8 mouse cellular contexts compared by ENCODE assay signal in genomic region chr6:8274387-8275054, GRCm38 (mm10). TPM values are rescaled to one million over a fixed set of nuclear protein-coding genes. Genes with fewer than 3 reads are reported as not detected.
DNase-seq lines count a peak whose midpoint lies in the region; ATAC-seq and TF ChIP-seq lines count a peak whose summit lies in the region.

No protein-coding gene starts in this region.

- peak; percentile 30 to 55 for DNase-seq in heart, adult 2 months
- DNase-seq in heart, postnatal 25 days (ENCODE audit: low spot score), result no peak
- peak; percentile 70 for DNase-seq in MEL (ENCODE audit: low read depth, low spot score)
- peak; percentile 38 to 54 for DNase-seq in cerebellum, adult 2 months
- DNase-seq in forelimb bud, embryonic 11.5 days (ENCODE audit: low read depth, low spot score), result peak; percentile 46
- DNase-seq in kidney, postnatal 25 days, result peak; percentile 58 to 67
- peak; percentile 30 for DNase-seq in spleen, adult 12 weeks (ENCODE audit: low spot score)

- no peak overlapping the region; the same call in 1 of the 2 replicates for H3K27ac ChIP-seq in heart, adult 2 months
- no peak overlapping the region for H3K27ac ChIP-seq in MEL (ENCODE audit: control insufficient read depth, low read depth, low read length)
- no peak overlapping the region for H3K27ac ChIP-seq in cerebellum, adult 2 months (ENCODE audit: insufficient read depth, low read length)

- peaks cover 1% of the 10 kb centered on the region; the same call in 1 of the 2 replicates for H3K4me1 ChIP-seq in heart, adult 2 months (ENCODE audit: control insufficient read depth, insufficient read depth, low read length)
- peaks cover 6 to 12% of the 10 kb centered on the region in 2 experiments for H3K4me1 ChIP-seq in MEL (ENCODE audit: control insufficient read depth in 1 of 2, insufficient read depth in 2 of 2, low read length in 2 of 2)
- H3K4me1 ChIP-seq in cerebellum, adult 2 months (ENCODE audit: control insufficient read depth, insufficient read depth, low read length), result no peaks in the 10 kb centered on the region; the same call in 1 of the 2 replicates

- H3K9me3 ChIP-seq in MEL (replicated peaks; ENCODE audit: insufficient read depth, low read length), result no peaks in the 10 kb centered on the region

- no peak for TF ChIP-seq POLR2A in heart, adult 2 months (IDR thresholded peaks at IDR 0.05; ENCODE audit: insufficient read depth, low read depth, low read length)
- TF ChIP-seq POLR2A in MEL (IDR thresholded peaks at IDR 0.05; ENCODE audit: control insufficient read depth in 1 of 2, insufficient read depth in 1 of 2, low read depth in 1 of 2, low read length in 2 of 2, poor library complexity in 1 of 2), result no peak
- no peak for TF ChIP-seq POLR2A in cerebellum, adult 2 months (IDR thresholded peaks at IDR 0.05; ENCODE audit: borderline replicate concordance, insufficient read depth, low read length)

- ATAC-seq in megakaryocyte progenitor cell, adult 5-6 weeks (replicated peaks; ENCODE audit: poor library complexity), result peak; percentile 93

- H3K79me2 ChIP-seq in heart, adult 2 months (replicated peaks; ENCODE audit: control insufficient read depth, insufficient read depth, low read length), result no peaks in the 10 kb centered on the region
- H3K79me2 ChIP-seq in MEL (ENCODE audit: control insufficient read depth, insufficient read depth, low read length, poor library complexity), result no peaks in the 10 kb centered on the region

- TF ChIP-seq CTCF in heart, adult 2 months (IDR thresholded peaks at IDR 0.05), result peak; percentile 84
- peak; percentile 36 to 66 (median 47); a peak in 5 of 6 replicates for TF ChIP-seq CTCF in MEL (IDR thresholded peaks at IDR 0.05 in 2 of 3, conservative IDR thresholded peaks at IDR 0.05 in 1 of 3; ENCODE audit: control insufficient read depth in 1 of 3, insufficient read depth in 1 of 3, low read depth in 2 of 3, low read length in 3 of 3, poor library complexity in 1 of 3, severe bottlenecking in 1 of 3)
- TF ChIP-seq CTCF in cerebellum, adult 2 months (IDR thresholded peaks at IDR 0.05; ENCODE audit: borderline replicate concordance, insufficient read depth, low read depth, low read length), result peak; percentile 53; the same call in 1 of the 2 replicates

- H3K36me3 ChIP-seq in heart, adult 2 months (ENCODE audit: control insufficient read depth, insufficient read depth, low read length), result no peaks in the 10 kb centered on the region; the same call in 1 of the 2 replicates
- peaks cover 0 to 13% of the 10 kb centered on the region in 2 experiments; a peak in 2 of 4 replicates for H3K36me3 ChIP-seq in MEL (ENCODE audit: control insufficient read depth in 1 of 2, insufficient read depth in 2 of 2, low read length in 2 of 2)

- peak; percentile 38 for TF ChIP-seq RAD21 in MEL (IDR thresholded peaks at IDR 0.05; ENCODE audit: low read depth, low read length)

- no peak for TF ChIP-seq EP300 in heart, adult 2 months (IDR thresholded peaks at IDR 0.05; ENCODE audit: insufficient read depth, low read depth, low read length)
- TF ChIP-seq EP300 in MEL (IDR thresholded peaks at IDR 0.05; ENCODE audit: low read depth in 1 of 2, low read length in 2 of 2), result no peak

- H3K4me3 ChIP-seq in heart, adult 2 months, result no peak overlapping the region
- no peak overlapping the region for H3K4me3 ChIP-seq in MEL (ENCODE audit: control insufficient read depth in 1 of 2, insufficient read depth in 1 of 2, low read depth in 2 of 2, low read length in 2 of 2)
- no peak overlapping the region for H3K4me3 ChIP-seq in cerebellum, adult 2 months (replicated peaks; ENCODE audit: insufficient read depth, low read depth, low read length)

- no peak overlapping the region; the same call in 1 of the 2 replicates for H3K9ac ChIP-seq in heart, adult 2 months (ENCODE audit: low read depth, low read length)
- H3K9ac ChIP-seq in MEL (ENCODE audit: control insufficient read depth, low read depth, low read length, poor library complexity, severe bottlenecking), result no peak overlapping the region

- no peaks in the 10 kb centered on the region for H3K27me3 ChIP-seq in heart, adult 2 months (ENCODE audit: control insufficient read depth, insufficient read depth, low read length)
- H3K27me3 ChIP-seq in MEL (ENCODE audit: control insufficient read depth in 1 of 2, insufficient read depth in 2 of 2, low read length in 2 of 2), result no peaks in the 10 kb centered on the region
- H3K27me3 ChIP-seq in cerebellum, adult 2 months (ENCODE audit: control insufficient read depth, insufficient read depth, low read length), result no peaks in the 10 kb centered on the region

- WGBS in heart, adult 2 months, result 23% methylated on average over 6 of the region's 6 CpGs
- 33% methylated on average over 6 of the region's 6 CpGs for WGBS in cerebellum, adult 2 months

- intact Hi-C loops in heart, adult 2 months (cut with DNase I), result loop anchor here (1.0 to 10.0 kb wide), 7 partner anchors 68 to 557 kb away; no protein-coding TSS in a partner anchor
- intact Hi-C loops in heart, postnatal 25 days (cut with DNase I), result loop anchor here (2.0 to 10.0 kb wide), 4 partner anchors 207 to 560 kb away; partner anchors contain the start of gene Glcci1

TF ChIP-seq in MEL, 35 proteins besides CTCF, POLR2A, EP300 and RAD21:
- TF ChIP-seq UBTF (IDR thresholded peaks at IDR 0.05; ENCODE audit: borderline replicate concordance, insufficient read depth, low read depth, low read length), result no peak
- peak; percentile 54 for TF ChIP-seq SMC3 (IDR thresholded peaks at IDR 0.05; ENCODE audit: low read depth, low read length)

RNA-seq across cellular contexts. Expression of gene Gm45062, which starts 15.3 kb away (rescaled TPM):
- total RNA-seq in heart, adult 2 months (2021), result under 1 TPM in 1 of 2 experiments, not detected in 1; 0.57 TPM
- polyA plus RNA-seq in heart, adult 2 months (2012; rRNA removed), result 1.9 and 2.6 TPM in 2 replicates
- total RNA-seq in heart, postnatal 25 days (2021), result not detected
- 2.2 and 3.0 TPM in 2 replicates for total RNA-seq in MEL (2012; rRNA removed)
- polyA plus RNA-seq in MEL (2012; ENCODE audit: insufficient read depth in 1 of 2, insufficient read length in 2 of 2, low read depth in 1 of 2, low replicate concordance in 2 of 2, missing spikeins in 1 of 2), result 1 to 10 TPM in 1 of 2 experiments, not detected in 1; 3.6 TPM
- polyA plus RNA-seq in cerebellum, adult 2 months (2012; rRNA removed), result 18.6 and 20.5 TPM in 2 replicates
- 5.8 and 6.4 TPM in 2 replicates for total RNA-seq in megakaryocyte progenitor cell, adult 5-6 weeks (2015)
- total RNA-seq in megakaryocyte progenitor cell, adult 5-6 weeks (2017), result 4.7 and 6.8 TPM in 2 replicates

RNA-seq across cellular contexts. Expression of gene Umad1, which starts 15.4 kb away (rescaled TPM):
- 10 to 100 TPM; 12.5 to 14.0 TPM for total RNA-seq in heart, adult 2 months (2021)
- polyA plus RNA-seq in heart, adult 2 months (2012; rRNA removed), result 7.3 and 10.6 TPM in 2 replicates
- total RNA-seq in heart, postnatal 25 days (2021), result 10 to 100 TPM in 1 of 2 experiments, 1 to 10 TPM in 1; 9.9 to 12.9 TPM
- total RNA-seq in MEL (2012; rRNA removed), result 5.3 and 5.9 TPM in 2 replicates
- 1 to 10 TPM in 1 of 2 experiments, not detected in 1; 9.7 TPM for polyA plus RNA-seq in MEL (2012; ENCODE audit: insufficient read depth in 1 of 2, insufficient read length in 2 of 2, low read depth in 1 of 2, low replicate concordance in 2 of 2, missing spikeins in 1 of 2)
- polyA plus RNA-seq in cerebellum, adult 2 months (2012; rRNA removed), result 30.8 and 31.5 TPM in 2 replicates
- total RNA-seq in megakaryocyte progenitor cell, adult 5-6 weeks (2015), result 13.4 and 23.6 TPM in 2 replicates
- 8.0 and 11.1 TPM in 2 replicates for total RNA-seq in megakaryocyte progenitor cell, adult 5-6 weeks (2017)

RNA-seq across cellular contexts. Expression of gene Rpa3, which starts 15.5 kb away (rescaled TPM):
- 10 to 100 TPM; 16.5 to 18.6 TPM for total RNA-seq in heart, adult 2 months (2021)
- polyA plus RNA-seq in heart, adult 2 months (2012; rRNA removed), result 4.5 and 7.2 TPM in 2 replicates
- total RNA-seq in heart, postnatal 25 days (2021), result 10 to 100 TPM; 21.0 to 23.8 TPM
- total RNA-seq in MEL (2012; rRNA removed), result 77.2 and 78.2 TPM in 2 replicates
- polyA plus RNA-seq in MEL (2012; ENCODE audit: insufficient read depth in 1 of 2, insufficient read length in 2 of 2, low read depth in 1 of 2, low replicate concordance in 2 of 2, missing spikeins in 1 of 2), result 10 to 100 TPM in 1 of 2 experiments, not detected in 1; 80.9 TPM
- polyA plus RNA-seq in cerebellum, adult 2 months (2012; rRNA removed), result 19.5 and 20.7 TPM in 2 replicates
- total RNA-seq in megakaryocyte progenitor cell, adult 5-6 weeks (2015), result 153 and 160 TPM in 2 replicates
- total RNA-seq in megakaryocyte progenitor cell, adult 5-6 weeks (2017), result 127 and 132 TPM in 2 replicates
